Mouse (Mus musculus): ENCODE data around the gene Gm11937. TPM values are rescaled to one million over a fixed set of nuclear protein-coding genes. Genes with fewer than 3 reads are reported as not detected.

Gm11937 gene
- total RNA-seq (2023) = not detected

GRCm38 (mm10) chr11:99610089-99610488, at the start of gene Gm11937:
TSS of gene Gm11937 (minus strand) at chr11:99610189.

GRCm38 (mm10) chr11:99658467-99659010, 48.5 kb upstream of the Gm11937 start, which contains the start of gene Gm11563:
TSS of gene Gm11563 (minus strand) at chr11:99658960.

GRCm38 (mm10) chr11:99650136-99650535, 40.1 kb upstream of the Gm11937 start, which contains the start of gene Gm11555:
TSS of gene Gm11555 (minus strand) at chr11:99650236.

GRCm38 (mm10) chr11:99643635-99644139, 33.7 kb upstream of the Gm11937 start, which contains the start of gene Krtap4-7:
TSS of gene Krtap4-7 (minus strand) at chr11:99644089.

GRCm38 (mm10) chr11:99634653-99635134, 24.7 kb upstream of the Gm11937 start, which contains the start of gene Krtap4-2:
TSS of gene Krtap4-2 (minus strand) at chr11:99635084.

GRCm38 (mm10) chr11:99628138-99628537, 18.1 kb upstream of the Gm11937 start, which contains the start of gene Krtap4-1:
TSS of gene Krtap4-1 (minus strand) at chr11:99628238.

GRCm38 (mm10) chr11:99620335-99620734, 10.3 kb upstream of the Gm11937 start, which contains the start of gene Gm11562:
TSS of gene Gm11562 (minus strand) at chr11:99620435.

GRCm38 (mm10) chr11:99614796-99615363, 4.9 kb upstream of the Gm11937 start, which contains the start of gene Krtap2-4:
TSS of gene Krtap2-4 (minus strand) at chr11:99614846.

GRCm38 (mm10) chr11:99603208-99603607, 6.8 kb downstream of the Gm11937 start, which contains the start of gene Gm11938:
TSS of gene Gm11938 (minus strand) at chr11:99603308.

GRCm38 (mm10) chr11:99597742-99598141, 12.2 kb downstream of the Gm11937 start, which contains the start of gene Krtap9-3:
TSS of gene Krtap9-3 (minus strand) at chr11:99598105.

GRCm38 (mm10) chr11:99590981-99591380, 19.0 kb downstream of the Gm11937 start, which contains the start of gene Krtap1-3:
TSS of gene Krtap1-3 (minus strand) at chr11:99591339.

GRCm38 (mm10) chr11:99583245-99583704, 26.7 kb downstream of the Gm11937 start, which contains the start of gene Krtap1-4:
TSS of gene Krtap1-4 (minus strand) at chr11:99583654.

GRCm38 (mm10) chr11:99580636-99581035, 29.4 kb downstream of the Gm11937 start, which contains the start of gene Krtap1-5:
TSS of gene Krtap1-5 (minus strand) at chr11:99581016.

GRCm38 (mm10) chr11:99566530-99566929, 43.5 kb downstream of the Gm11937 start, which contains the start of gene Krtap3-1:
TSS of gene Krtap3-1 (minus strand) at chr11:99566630.

Other genes starting within 250 kb of the Gm11937 start
- gene Krt28, start 235.3 kb downstream of the Gm11937 start, total RNA-seq (2023) = not detected
- not detected for gene Krt10, start 220.8 kb downstream of the Gm11937 start, total RNA-seq (2023)
- gene Krt12, start 187.9 kb downstream of the Gm11937 start, total RNA-seq (2023) = not detected
- gene Krt20, start 172.0 kb downstream of the Gm11937 start, total RNA-seq (2023) = not detected
- gene Krt23, start 117.1 kb downstream of the Gm11937 start, total RNA-seq (2023) = not detected
- gene Krt39, start 88.9 kb downstream of the Gm11937 start, total RNA-seq (2023) = not detected
- gene Krt40, start 67.0 kb downstream of the Gm11937 start, total RNA-seq (2023) = not detected
- not detected for gene Krtap3-3, start 59.3 kb downstream of the Gm11937 start, total RNA-seq (2023)
- not detected for gene Krtap3-2, start 53.3 kb downstream of the Gm11937 start, total RNA-seq (2023)
- not detected for gene Gm11939, start 50.7 kb downstream of the Gm11937 start, total RNA-seq (2023)
- gene Krtap3-1, start 43.6 kb downstream of the Gm11937 start, total RNA-seq (2023) = not detected
- not detected for gene Krtap1-5, start 29.2 kb downstream of the Gm11937 start, total RNA-seq (2023)
- gene Krtap1-4, start 26.5 kb downstream of the Gm11937 start, total RNA-seq (2023) = not detected
- gene Krtap1-3, start 18.9 kb downstream of the Gm11937 start, total RNA-seq (2023) = not detected
- not detected for gene Krtap9-3, start 12.1 kb downstream of the Gm11937 start, total RNA-seq (2023)
- gene Gm11938, start 6.9 kb downstream of the Gm11937 start, total RNA-seq (2023) = not detected
- gene Krtap2-4, start 4.7 kb upstream of the Gm11937 start, total RNA-seq (2023) = not detected
- not detected for gene Gm11562, start 10.2 kb upstream of the Gm11937 start, total RNA-seq (2023)
- not detected for gene Krtap4-1, start 18.0 kb upstream of the Gm11937 start, total RNA-seq (2023)
- not detected for gene Krtap4-2, start 24.9 kb upstream of the Gm11937 start, total RNA-seq (2023)
- not detected for gene Krtap4-7, start 33.9 kb upstream of the Gm11937 start, total RNA-seq (2023)
- gene Gm11555, start 40.0 kb upstream of the Gm11937 start, total RNA-seq (2023) = not detected
- not detected for gene Gm11563, start 48.8 kb upstream of the Gm11937 start, total RNA-seq (2023)
- gene Krtap4-6, start 55.8 kb upstream of the Gm11937 start, total RNA-seq (2023) = not detected
- gene Gm14190, start 80.6 kb upstream of the Gm11937 start, total RNA-seq (2023) = not detected
- gene Gm14180, start 124.1 kb upstream of the Gm11937 start, total RNA-seq (2023) = not detected
- not detected for gene Gm11595, start 162.7 kb upstream of the Gm11937 start, total RNA-seq (2023)
- not detected for gene Krtap4-8, start 170.5 kb upstream of the Gm11937 start, total RNA-seq (2023)
- not detected for gene Krtap4-9, start 175.0 kb upstream of the Gm11937 start, total RNA-seq (2023)
- not detected for gene Gm11596, start 183.3 kb upstream of the Gm11937 start, total RNA-seq (2023)
- not detected for gene Gm11569, start 188.7 kb upstream of the Gm11937 start, total RNA-seq (2023)
- not detected for gene Gm11554, start 194.3 kb upstream of the Gm11937 start, total RNA-seq (2023)
- not detected for gene Krtap4-13, start 199.7 kb upstream of the Gm11937 start, total RNA-seq (2023)
- not detected for gene Gm11564, start 205.5 kb upstream of the Gm11937 start, total RNA-seq (2023)
- not detected for gene 2300003K06Rik, start 227.9 kb upstream of the Gm11937 start, total RNA-seq (2023)
- not detected for gene Krtap4-16, start 241.4 kb upstream of the Gm11937 start, total RNA-seq (2023)
- not detected for gene Gm11568, start 247.7 kb upstream of the Gm11937 start, total RNA-seq (2023)